Mouse (Mus musculus) neural tube, embryonic 14.5 days (tissue): ENCODE results near the gene Gm16485. TPM values are rescaled to one million over a fixed set of nuclear protein-coding genes. Genes with fewer than 3 reads are reported as not detected.

Experiments used
- ATAC-seq: fragments of 200-750 bp; cut with Nextera tagmentation; 2 replicates; pipeline ENCODE4 v1.8.0; 2017; ENCODE audit warnings: low read depth, mild to moderate bottlenecking, moderate TSS enrichment, moderate library complexity
- H3K27ac ChIP-seq: fragments of 300-500 bp; sonication (generic); 2 replicates; pipeline ENCODE4 v1.5.1; 2014; ENCODE audit warnings: low read depth, mild to moderate bottlenecking, control low read depth, low read length, moderate library complexity, mixed read lengths
- H3K27me3 ChIP-seq: fragments of 300-500 bp; sonication (generic); 2 replicates; pipeline ENCODE4 v1.6.1; 2014; ENCODE audit warnings: low read length; ENCODE audit not compliant: control insufficient read depth, insufficient read depth
- H3K36me3 ChIP-seq: fragments of 300-500 bp; sonication (generic); 2 replicates; pipeline ENCODE4 v1.6.1; 2014; ENCODE audit warnings: low read length, mixed read lengths; ENCODE audit not compliant: control insufficient read depth, insufficient read depth
- H3K4me1 ChIP-seq: fragments of 300-500 bp; sonication (generic); 2 replicates; pipeline ENCODE4 v1.6.1; 2014; ENCODE audit warnings: low read length; ENCODE audit not compliant: control insufficient read depth, insufficient read depth
- H3K4me2 ChIP-seq: fragments of 300-500 bp; sonication (generic); 2 replicates; pipeline ENCODE4 v1.6.1; 2014; ENCODE audit warnings: mild to moderate bottlenecking, low read depth, low read length, control low read depth
- H3K4me3 ChIP-seq: fragments of 300-500 bp; sonication (generic); 2 replicates; pipeline ENCODE4 v1.5.1; 2014; ENCODE audit warnings: low read depth, low read length, control low read depth, mixed read lengths
- H3K9ac ChIP-seq: fragments of 300-500 bp; sonication (generic); replicated peaks from 2 replicates; pipeline ENCODE4 v1.6.1; 2014; ENCODE audit warnings: low read depth, mild to moderate bottlenecking, control low read depth, low read length, mixed read lengths
- H3K9me3 ChIP-seq: fragments of 300-500 bp; sonication (generic); 2 replicates; pipeline ENCODE4 v1.6.1; 2016; ENCODE audit warnings: low read length; ENCODE audit not compliant: control insufficient read depth
- WGBS: fragments of 180-500 bp; shearing (Covaris S2); extraction: QIAGEN DNeasy Blood & Tissue Kit; methylation state at CpG from one replicate; pipeline ENCODE4 v1.1.7; 2014; 5-methylcytosine and 5-hydroxymethylcytosine counted together
- polyA plus RNA-seq: library from polyadenylated mRNA; unstranded; fragments of >200 nt; fragmentation: Nextera tagmentation; extraction: Ambion mirVana; gene quantifications from 2 replicates; pipeline ENCODE4 v1.2.1, GENCODE M21; 2014

Gene Gm16485
- 0.50 and 1.1 TPM in 2 replicates for polyA plus RNA-seq

DNA sequence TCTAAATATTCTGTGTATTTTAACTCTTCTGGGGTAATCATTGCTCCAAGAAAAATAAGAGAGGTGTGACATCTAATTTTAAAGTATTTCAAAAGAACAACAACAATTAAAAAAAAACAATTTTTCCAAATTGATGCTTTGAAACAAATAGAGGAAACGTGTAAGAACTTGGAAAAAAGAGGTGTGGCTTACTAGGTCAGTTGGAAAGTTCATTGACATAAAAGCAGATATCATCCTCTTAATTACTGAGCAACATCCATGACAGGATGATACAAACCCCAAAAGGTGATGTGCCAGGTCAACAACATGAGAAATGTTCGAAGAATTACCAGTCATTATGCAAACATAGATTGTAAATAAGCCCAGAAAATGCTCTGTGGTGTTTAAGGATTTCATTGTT, at the start of gene Gm16485:
Gm16485 (plus strand) TSS at position 301 of the 400 bp plus-strand sequence.
- ATAC-seq: no peak
- WGBS: 77% methylated on average over 2 of the region's 2 CpGs
- Histone ChIP-seq H3K9me3 (no peaks in the 10 kb centered on the region), H3K4me3 (no peak within 1 kb of the TSS), H3K27me3 (no peaks in the 10 kb centered on the region), H3K9ac (no peak within 1 kb of the TSS), H3K4me2 (no peak within 1 kb of the TSS), H3K27ac (no peak within 1 kb of the TSS), H3K36me3 (no peaks in the 10 kb centered on the region), H3K4me1 (no peaks in the 10 kb centered on the region)

DNA sequence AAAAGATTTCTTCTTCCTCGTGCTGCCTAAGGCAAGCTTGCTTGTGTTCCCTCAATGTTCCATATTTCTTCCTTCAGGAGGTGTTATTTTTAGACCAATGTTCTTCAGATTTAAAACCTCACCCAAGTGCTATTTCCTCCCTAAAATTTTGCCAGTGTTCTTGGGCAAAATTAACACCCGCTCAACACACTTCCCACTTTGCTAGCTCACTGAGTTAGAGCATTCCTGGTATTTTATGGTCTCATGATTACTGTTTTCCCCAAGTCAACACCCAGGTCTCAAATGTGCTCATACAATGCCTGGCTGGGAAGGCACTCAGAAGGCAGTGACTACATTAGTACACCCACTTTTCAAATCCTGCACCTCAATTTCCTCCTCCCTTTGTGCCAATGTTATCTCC, 44.0 kb upstream of the Gm16485 start:
- WGBS: 89% methylated on average over 2 of the region's 2 CpGs
- no peak overlapping the region for H3K9ac ChIP-seq
- no peak overlapping the region for H3K27ac ChIP-seq
- no peak overlapping the region for H3K4me3 ChIP-seq
- no peaks in the 10 kb centered on the region for H3K36me3 ChIP-seq
- no peaks in the 10 kb centered on the region for H3K9me3 ChIP-seq
- no peaks in the 10 kb centered on the region for H3K27me3 ChIP-seq
- H3K4me1 ChIP-seq: no peaks in the 10 kb centered on the region
- no peak overlapping the region for H3K4me2 ChIP-seq
- no peak for ATAC-seq

DNA sequence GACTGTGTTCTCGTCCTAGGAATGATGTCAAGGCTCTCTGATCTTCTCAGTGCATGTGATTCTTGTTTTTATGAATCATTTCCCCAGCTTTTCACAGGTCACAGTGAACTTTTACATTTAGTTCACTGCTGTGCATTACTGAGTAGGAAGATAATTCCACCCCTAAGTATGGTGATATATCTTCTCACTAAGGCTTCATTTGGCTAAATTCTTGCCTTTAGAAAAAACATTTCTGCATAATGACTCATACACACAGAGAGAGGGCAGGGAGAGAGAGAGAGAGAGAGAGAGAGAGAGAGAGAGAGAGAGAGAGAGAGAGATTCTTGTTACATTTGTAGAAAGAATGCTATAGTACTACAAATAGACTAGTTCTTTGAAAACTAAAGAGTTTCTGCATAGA, 33.8 kb upstream of the Gm16485 start:
- Histone ChIP-seq H3K4me3 (no peak overlapping the region), H3K36me3 (no peaks in the 10 kb centered on the region), H3K27ac (no peak overlapping the region), H3K4me1 (no peaks in the 10 kb centered on the region), H3K4me2 (no peak overlapping the region), H3K27me3 (no peaks in the 10 kb centered on the region), H3K9ac (no peak overlapping the region), H3K9me3 (no peaks in the 10 kb centered on the region)
- no peak for ATAC-seq
- WGBS: 49% methylated on average over 1 of the region's 1 CpGs

DNA sequence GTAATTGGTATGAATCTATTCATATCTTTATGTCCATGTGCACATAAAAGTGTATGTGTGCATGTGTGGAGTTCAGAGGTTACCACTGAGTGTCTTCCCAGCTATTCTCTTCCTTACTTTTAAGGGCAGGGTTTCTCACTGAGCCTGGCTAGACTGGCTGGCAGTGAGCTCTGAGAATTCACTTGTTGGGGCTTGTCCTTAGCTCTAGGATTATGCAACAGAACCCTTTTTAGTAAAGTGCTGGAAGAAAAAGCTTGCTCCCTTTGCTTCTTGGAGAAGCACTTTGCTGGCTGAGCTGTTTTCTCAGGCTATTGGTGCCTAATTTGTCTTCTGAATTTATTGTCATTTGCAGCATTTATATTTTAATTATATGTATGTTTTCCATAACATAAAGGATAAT, 18.3 kb upstream of the Gm16485 start:
- no peak for ATAC-seq
- no peak overlapping the region for H3K9ac ChIP-seq
- no peak overlapping the region for H3K4me3 ChIP-seq
- H3K27ac ChIP-seq: no peak overlapping the region
- H3K4me1 ChIP-seq: no peaks in the 10 kb centered on the region
- H3K9me3 ChIP-seq: no peaks in the 10 kb centered on the region
- H3K4me2 ChIP-seq: no peak overlapping the region
- no peaks in the 10 kb centered on the region for H3K27me3 ChIP-seq
- no peaks in the 10 kb centered on the region for H3K36me3 ChIP-seq

DNA sequence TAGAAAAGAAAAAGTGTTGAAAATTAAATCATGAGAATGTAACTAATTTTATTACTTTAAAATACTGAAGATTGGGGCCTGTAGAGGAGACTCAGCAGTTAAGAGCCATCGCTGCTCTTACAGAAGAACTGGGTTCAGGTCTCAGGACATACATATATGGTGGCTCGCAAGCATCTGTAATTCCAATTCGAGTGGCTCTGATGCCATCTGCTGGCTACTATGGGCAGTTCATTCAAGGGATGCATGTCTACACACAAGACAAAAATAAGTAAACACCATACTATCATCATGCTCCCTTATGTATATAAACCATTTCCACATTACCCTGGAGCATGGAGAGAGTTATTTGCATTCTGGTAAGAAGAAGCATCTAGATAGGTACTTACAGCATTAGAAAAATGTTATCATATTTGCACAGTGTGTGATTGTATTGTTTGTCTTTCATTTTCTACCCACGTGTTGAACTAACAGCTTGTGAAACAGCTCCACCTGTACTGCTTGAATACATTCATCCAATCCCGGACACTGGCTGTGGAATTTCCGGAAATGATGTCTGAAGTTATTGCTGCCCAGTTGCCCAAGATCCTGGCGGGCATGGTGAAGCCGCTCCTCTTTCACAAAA, 7.0 kb upstream of the Gm16485 start:
- 71% methylated on average over 8 of the region's 8 CpGs for WGBS
- no peaks in the 10 kb centered on the region for H3K27me3 ChIP-seq
- H3K9ac ChIP-seq: no peak overlapping the region
- no peaks in the 10 kb centered on the region for H3K36me3 ChIP-seq
- H3K4me2 ChIP-seq: no peak overlapping the region
- H3K9me3 ChIP-seq: no peaks in the 10 kb centered on the region
- ATAC-seq: peak; percentile 54; the same call in 1 of the 2 replicates
- H3K4me3 ChIP-seq: no peak overlapping the region
- H3K27ac ChIP-seq: no peak overlapping the region
- no peaks in the 10 kb centered on the region for H3K4me1 ChIP-seq

DNA sequence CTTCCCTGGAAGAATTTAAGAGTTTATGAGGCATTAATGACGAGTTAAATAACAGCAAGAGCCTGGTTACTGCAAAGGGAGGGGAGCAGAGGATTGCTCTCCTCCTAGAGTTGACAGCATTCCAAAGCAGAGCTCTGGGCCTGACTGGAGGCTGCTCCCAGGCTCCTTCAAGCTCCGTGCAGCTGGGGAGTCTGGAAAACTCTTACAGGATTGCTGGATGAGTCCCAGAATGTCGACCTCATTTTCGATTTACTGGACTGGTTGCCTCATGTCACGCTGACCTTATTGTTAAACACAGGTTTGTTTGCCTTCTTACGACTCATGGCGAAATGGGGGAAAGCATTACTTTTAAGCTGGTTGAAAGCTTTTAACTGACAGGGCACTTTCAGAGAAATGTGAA, 1.4 kb upstream of the Gm16485 start:
- WGBS: 57% methylated on average over 7 of the region's 7 CpGs
- Histone ChIP-seq H3K27ac (no peak overlapping the region), H3K4me3 (no peak overlapping the region), H3K4me1 (no peaks in the 10 kb centered on the region), H3K36me3 (no peaks in the 10 kb centered on the region), H3K9ac (no peak overlapping the region), H3K27me3 (no peaks in the 10 kb centered on the region), H3K4me2 (no peak overlapping the region), H3K9me3 (no peaks in the 10 kb centered on the region)
- no peak for ATAC-seq

DNA sequence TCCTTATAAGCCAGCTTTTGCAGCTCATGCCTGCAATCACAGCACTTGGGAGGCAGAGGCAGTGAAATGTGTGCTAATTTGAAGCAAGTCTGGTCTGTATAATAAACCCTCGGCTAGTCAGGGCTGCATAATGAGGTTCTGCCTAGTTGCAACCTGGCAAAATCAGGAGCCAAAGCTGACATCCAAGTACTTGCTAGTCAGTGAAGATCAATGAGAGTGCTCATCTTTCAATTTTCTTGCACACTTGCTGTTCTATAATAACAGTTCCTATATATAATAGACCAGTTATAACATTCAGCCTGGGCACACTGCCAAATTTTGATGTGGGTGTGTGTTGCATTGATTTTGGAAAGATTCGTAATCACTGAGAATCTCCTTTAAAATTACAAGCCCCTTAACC, 6.2 kb downstream of the Gm16485 start:
- no peaks in the 10 kb centered on the region for H3K9me3 ChIP-seq
- WGBS: 45% methylated on average over 2 of the region's 2 CpGs
- no peak overlapping the region for H3K9ac ChIP-seq
- H3K36me3 ChIP-seq: no peaks in the 10 kb centered on the region
- no peak overlapping the region for H3K4me2 ChIP-seq
- no peak overlapping the region for H3K4me3 ChIP-seq
- no peak for ATAC-seq
- H3K27ac ChIP-seq: no peak overlapping the region
- no peaks in the 10 kb centered on the region for H3K4me1 ChIP-seq
- H3K27me3 ChIP-seq: no peaks in the 10 kb centered on the region

DNA sequence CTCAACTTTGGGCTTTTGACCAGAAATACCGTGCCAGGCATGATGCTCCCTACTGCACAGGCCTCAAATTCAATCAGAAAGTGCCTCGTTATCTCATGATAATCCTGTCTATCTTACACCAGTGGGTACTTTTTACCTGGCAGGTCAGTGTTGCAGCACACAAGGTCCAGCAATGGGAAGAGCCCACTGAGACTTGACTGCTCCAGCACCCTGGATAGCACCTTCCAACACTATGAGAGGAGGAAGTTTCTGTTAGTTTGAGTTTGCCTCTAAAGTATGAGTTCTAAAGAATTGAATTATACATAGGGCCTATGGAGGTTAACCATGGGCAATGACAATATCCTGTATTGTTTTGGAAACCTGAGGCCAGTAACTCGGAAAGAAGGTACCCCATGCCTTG, 10.7 kb downstream of the Gm16485 start:
- Histone ChIP-seq H3K4me1 (no peaks in the 10 kb centered on the region), H3K36me3 (no peaks in the 10 kb centered on the region), H3K27ac (no peak overlapping the region), H3K9me3 (no peaks in the 10 kb centered on the region), H3K4me3 (no peak overlapping the region), H3K27me3 (no peaks in the 10 kb centered on the region), H3K4me2 (no peak overlapping the region), H3K9ac (no peak overlapping the region)
- no peak for ATAC-seq
- 87% methylated on average over 3 of the region's 3 CpGs for WGBS

DNA sequence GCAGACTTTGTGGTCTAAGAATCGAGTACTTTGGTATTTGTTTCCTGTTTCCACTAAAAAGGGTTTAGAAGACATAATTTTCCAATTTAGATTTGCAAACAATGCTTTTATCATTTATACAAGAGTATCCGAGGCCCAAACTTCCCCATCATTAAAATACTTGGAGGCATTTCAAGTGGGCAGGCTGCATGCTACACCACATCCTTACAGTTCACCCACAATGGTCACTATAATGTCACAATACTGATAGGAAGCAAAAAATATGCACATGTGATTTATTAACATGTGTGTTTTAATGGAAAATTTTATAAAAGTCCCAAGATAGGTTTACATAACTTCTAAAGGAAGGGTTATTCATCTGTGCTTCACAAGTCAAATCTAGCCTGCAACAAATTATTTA, 24.9 kb downstream of the Gm16485 start:
- Histone ChIP-seq H3K4me3 (no peak overlapping the region), H3K9me3 (no peaks in the 10 kb centered on the region), H3K27me3 (no peaks in the 10 kb centered on the region), H3K9ac (no peak overlapping the region), H3K4me2 (no peak overlapping the region), H3K4me1 (no peaks in the 10 kb centered on the region), H3K27ac (no peak overlapping the region), H3K36me3 (no peaks in the 10 kb centered on the region)
- ATAC-seq: no peak
- WGBS: 87% methylated on average over 2 of the region's 2 CpGs
